Mouse (Mus musculus) stomach, embryonic 15.5 days (tissue): ENCODE results near the gene Tbxas1. TPM values are rescaled to one million over a fixed set of nuclear protein-coding genes. Genes with fewer than 3 reads are reported as not detected.

Experiments used
- ATAC-seq: fragments of 200-750 bp; cut with Nextera tagmentation; 2 replicates; pipeline ENCODE4 v1.8.0; 2017; ENCODE audit warnings: low read depth, moderate number of reproducible peaks, moderate TSS enrichment; ENCODE audit not compliant: insufficient read depth, low FRiP score
- H3K27ac ChIP-seq: fragments of 300-500 bp; sonication (generic); 2 replicates; pipeline ENCODE4 v1.5.1; 2015; ENCODE audit warnings: mild to moderate bottlenecking, inconsistent platforms
- H3K27me3 ChIP-seq: fragments of 300-500 bp; sonication (generic); replicated peaks from 2 replicates; pipeline ENCODE4 v1.6.1; 2015; ENCODE audit warnings: inconsistent platforms
- H3K36me3 ChIP-seq: fragments of 300-500 bp; sonication (generic); 2 replicates; pipeline ENCODE4 v1.6.1; 2015; ENCODE audit warnings: inconsistent platforms
- H3K4me1 ChIP-seq: fragments of 300-500 bp; sonication (generic); 2 replicates; pipeline ENCODE4 v1.6.1; 2015; ENCODE audit warnings: inconsistent platforms
- H3K4me2 ChIP-seq: fragments of 300-500 bp; sonication (generic); 2 replicates; pipeline ENCODE4 v1.6.1; 2015; ENCODE audit warnings: mild to moderate bottlenecking, inconsistent platforms
- H3K4me3 ChIP-seq: fragments of 300-500 bp; sonication (generic); replicated peaks from 2 replicates; pipeline ENCODE4 v1.5.1; 2015; ENCODE audit warnings: inconsistent platforms
- H3K9ac ChIP-seq: fragments of 300-500 bp; sonication (generic); 2 replicates; pipeline ENCODE4 v1.6.1; 2015; ENCODE audit warnings: inconsistent platforms
- H3K9me3 ChIP-seq: fragments of 300-500 bp; sonication (generic); 2 replicates; pipeline ENCODE4 v1.6.1; 2016; ENCODE audit warnings: inconsistent platforms
- WGBS: fragments of 180-500 bp; shearing (Covaris S2); methylation state at CpG from one replicate; pipeline ENCODE4 v1.1.7; 2015; 5-methylcytosine and 5-hydroxymethylcytosine counted together
- polyA plus RNA-seq: library from polyadenylated mRNA; unstranded; fragments of >200 nt; fragmentation: Nextera tagmentation; extraction: Ambion mirVana; gene quantifications from 2 replicates; pipeline ENCODE4 v1.2.1, GENCODE M21; 2015

Tbxas1 gene
- polyA plus RNA-seq, 1 experiment from 2014 or later: 3.4 TPM

DNA sequence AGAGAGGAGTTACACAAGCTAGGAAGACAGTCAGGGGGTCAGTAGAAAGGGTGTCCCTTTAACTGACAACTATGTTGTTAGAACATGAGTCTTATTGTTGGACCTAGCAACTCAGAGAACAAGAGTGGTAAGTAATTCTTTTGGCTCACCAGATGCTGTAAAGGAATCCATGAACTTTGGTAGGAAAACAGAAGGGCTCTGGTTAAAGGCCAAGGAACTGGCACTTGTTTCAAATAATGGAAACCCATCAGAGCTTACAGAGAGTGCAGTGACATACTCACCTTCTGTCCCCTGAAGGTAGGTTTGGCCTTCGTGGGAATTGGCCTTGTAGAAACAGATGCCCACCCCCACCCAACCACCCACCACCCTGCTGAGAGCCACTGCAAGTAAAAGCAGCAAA lies 97.6 kb downstream of the Tbxas1 start:
- no peak for ATAC-seq
- WGBS: 54% methylated on average over 1 of the region's 1 CpGs
- Histone ChIP-seq H3K9ac (no peak overlapping the region), H3K27me3 (no peaks in the 10 kb centered on the region), H3K36me3 (no peaks in the 10 kb centered on the region), H3K27ac (no peak overlapping the region), H3K9me3 (no peaks in the 10 kb centered on the region), H3K4me2 (no peak overlapping the region), H3K4me1 (no peaks in the 10 kb centered on the region), H3K4me3 (no peak overlapping the region)

DNA sequence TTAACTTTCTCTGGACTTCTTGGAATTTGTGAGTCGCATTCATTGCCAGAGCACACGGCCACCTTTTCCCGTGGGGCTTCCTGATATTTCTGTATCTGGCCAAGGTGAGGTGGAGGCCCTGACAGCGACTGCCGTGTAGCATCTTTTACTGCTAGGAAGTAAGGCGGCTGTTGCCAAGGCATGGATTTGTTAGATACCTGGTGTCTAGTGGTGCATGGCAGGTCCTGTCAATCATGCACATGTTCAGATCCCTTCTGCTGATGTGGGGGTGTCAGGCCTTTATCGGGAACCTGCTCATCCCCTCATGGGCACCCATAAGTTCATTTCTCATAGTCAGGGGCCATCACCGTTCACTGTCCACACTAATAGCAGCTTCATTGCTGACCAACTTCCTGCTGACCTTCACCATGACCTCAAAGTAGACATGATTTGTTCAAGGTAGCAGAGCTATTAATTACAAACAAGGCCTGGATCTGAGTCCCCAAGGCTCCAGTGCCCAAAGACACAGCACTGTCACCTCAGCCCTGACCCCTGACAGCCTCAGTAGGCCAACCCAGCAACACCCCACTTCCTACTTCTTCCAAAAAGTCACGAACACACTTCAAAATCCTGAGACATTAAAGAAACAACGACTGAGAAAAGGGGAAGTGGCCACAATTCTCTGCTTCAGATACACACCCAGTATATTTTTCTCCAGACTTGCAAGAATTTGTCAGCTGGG lies 98.4 kb downstream of the Tbxas1 start:
- Histone ChIP-seq H3K27ac (peak overlapping the region; percentile 6; the same call in 1 of the 2 replicates), H3K4me3 (no peak overlapping the region), H3K9ac (no peak overlapping the region), H3K27me3 (no peaks in the 10 kb centered on the region), H3K36me3 (no peaks in the 10 kb centered on the region), H3K4me1 (no peaks in the 10 kb centered on the region), H3K9me3 (no peaks in the 10 kb centered on the region), H3K4me2 (no peak overlapping the region)
- no peak for ATAC-seq
- 79% methylated on average over 10 of the region's 10 CpGs for WGBS

DNA sequence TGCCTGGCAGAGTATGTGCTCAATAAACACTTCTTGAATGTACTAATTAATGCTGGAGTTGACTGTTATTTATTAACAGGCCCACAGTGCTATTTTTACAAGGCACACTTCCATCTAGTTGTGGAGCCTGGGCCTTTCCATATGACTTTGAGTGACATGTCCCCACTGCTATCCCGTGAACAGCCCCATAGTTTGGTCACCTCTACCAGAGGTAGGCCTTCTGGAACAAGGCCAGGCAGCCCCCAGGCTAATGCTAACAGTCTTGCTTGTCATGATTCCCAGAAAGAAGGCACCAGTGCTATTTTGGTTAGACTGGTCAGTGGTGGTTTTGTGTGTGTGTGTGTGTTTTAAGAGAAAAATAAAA lies 98.9 kb downstream of the Tbxas1 start:
- H3K36me3 ChIP-seq: no peaks in the 10 kb centered on the region
- no peaks in the 10 kb centered on the region for H3K27me3 ChIP-seq
- 73% methylated on average over 1 of the region's 1 CpGs for whole genome bisulfite sequencing
- ATAC-seq: no peak
- no peaks in the 10 kb centered on the region for H3K9me3 ChIP-seq
- H3K9ac ChIP-seq: no peak overlapping the region
- peak overlapping the region; percentile 6; the same call in 1 of the 2 replicates for H3K27ac ChIP-seq
- H3K4me3 ChIP-seq: no peak overlapping the region
- H3K4me2 ChIP-seq: no peak overlapping the region
- no peaks in the 10 kb centered on the region for H3K4me1 ChIP-seq

DNA sequence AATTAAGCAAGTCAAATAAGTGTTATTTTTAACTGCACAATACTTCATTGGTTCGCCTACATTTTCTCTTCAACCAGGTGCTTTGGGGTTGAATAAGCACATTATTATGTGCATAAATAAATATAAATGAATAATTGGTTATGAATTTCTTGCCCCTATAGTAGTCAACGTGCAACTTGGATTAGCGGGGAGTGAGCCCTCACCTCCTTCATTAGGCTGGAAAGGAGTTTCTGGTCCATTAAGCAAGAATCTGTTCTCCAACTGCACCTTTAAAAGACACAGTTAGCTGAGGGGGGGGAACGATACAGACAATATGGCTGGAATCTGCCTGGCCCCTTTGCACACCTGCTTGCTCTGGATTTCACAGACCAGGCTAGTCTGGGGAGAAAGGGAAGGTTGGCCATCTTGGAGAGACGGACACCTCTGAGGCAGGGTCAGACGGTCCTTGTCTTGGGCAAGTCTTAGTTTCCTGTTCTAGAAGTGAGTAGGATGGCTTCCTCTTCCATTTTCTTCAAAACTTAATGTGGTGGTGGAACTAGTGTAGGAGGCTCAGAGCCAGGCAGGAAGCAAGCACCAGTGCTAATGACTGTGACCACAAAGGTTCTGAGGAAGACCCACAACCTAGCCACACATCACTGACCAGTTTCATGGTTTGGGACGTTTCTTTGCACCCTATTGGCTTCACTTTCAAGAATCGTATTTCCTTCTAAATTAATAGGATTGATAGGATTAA lies 99.5 kb downstream of the Tbxas1 start:
- ATAC-seq: no peak
- Histone ChIP-seq H3K27ac (0 out of 2 replicates have a peak overlapping the region, but pooled peaks have one; percentile 8), H3K4me3 (no peak overlapping the region), H3K27me3 (no peaks in the 10 kb centered on the region), H3K9me3 (no peaks in the 10 kb centered on the region), H3K4me2 (no peak overlapping the region), H3K9ac (no peak overlapping the region), H3K4me1 (no peaks in the 10 kb centered on the region), H3K36me3 (no peaks in the 10 kb centered on the region)
- WGBS: 86% methylated on average over 8 of the region's 8 CpGs

DNA sequence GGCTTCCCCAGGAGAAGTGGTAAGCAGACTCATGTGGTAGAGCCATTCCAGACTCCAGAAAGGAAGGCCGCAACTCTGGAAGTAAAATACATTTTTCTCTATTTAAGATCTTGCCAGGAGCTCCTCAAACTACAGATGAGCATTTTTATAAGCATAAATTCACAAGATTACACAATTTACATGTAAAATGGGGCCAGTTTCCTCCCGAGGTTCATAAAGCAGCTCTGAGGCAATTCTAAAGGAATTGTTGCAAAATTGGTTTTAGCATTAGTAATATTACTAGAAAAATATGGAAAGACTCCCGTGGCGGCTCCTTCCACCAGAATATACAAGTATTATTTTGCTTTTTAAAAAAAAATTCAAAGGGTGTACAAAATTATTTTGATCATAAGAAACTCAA lies 100.7 kb downstream of the Tbxas1 start:
- no peaks in the 10 kb centered on the region for H3K9me3 ChIP-seq
- no peaks in the 10 kb centered on the region for H3K4me1 ChIP-seq
- no peak for ATAC-seq
- no peak overlapping the region for H3K9ac ChIP-seq
- no peak overlapping the region for H3K4me2 ChIP-seq
- H3K36me3 ChIP-seq: no peaks in the 10 kb centered on the region
- no peak overlapping the region for H3K27ac ChIP-seq
- no peaks in the 10 kb centered on the region for H3K27me3 ChIP-seq
- 81% methylated on average over 4 of the region's 4 CpGs for WGBS
- no peak overlapping the region for H3K4me3 ChIP-seq

DNA sequence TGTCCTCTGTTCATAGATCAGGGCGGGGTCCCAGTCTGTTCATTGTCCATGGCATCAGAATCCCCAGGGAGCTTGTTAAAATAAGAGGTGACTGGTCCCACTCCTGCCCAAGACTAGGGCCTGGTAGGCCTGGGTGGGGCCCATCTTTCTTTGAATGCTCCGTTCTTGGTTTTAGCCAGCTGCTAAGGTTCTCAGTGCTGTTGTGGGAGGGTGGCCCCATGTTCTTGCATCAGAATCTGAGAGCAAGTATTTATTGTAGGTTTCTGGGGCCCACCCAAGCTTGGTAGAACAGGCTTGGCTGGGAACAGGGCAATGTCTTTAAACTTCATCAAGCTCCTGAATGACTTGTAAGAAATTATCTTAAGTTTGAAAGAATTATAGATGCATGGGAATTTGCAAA lies 101.2 kb downstream of the Tbxas1 start:
- H3K4me3 ChIP-seq: no peak overlapping the region
- 65% methylated on average over 2 of the region's 2 CpGs for WGBS
- H3K36me3 ChIP-seq: no peaks in the 10 kb centered on the region
- H3K9me3 ChIP-seq: no peaks in the 10 kb centered on the region
- no peak overlapping the region for H3K4me2 ChIP-seq
- H3K27me3 ChIP-seq: no peaks in the 10 kb centered on the region
- no peak for ATAC-seq
- H3K9ac ChIP-seq: no peak overlapping the region
- no peak overlapping the region for H3K27ac ChIP-seq
- H3K4me1 ChIP-seq: no peaks in the 10 kb centered on the region

DNA sequence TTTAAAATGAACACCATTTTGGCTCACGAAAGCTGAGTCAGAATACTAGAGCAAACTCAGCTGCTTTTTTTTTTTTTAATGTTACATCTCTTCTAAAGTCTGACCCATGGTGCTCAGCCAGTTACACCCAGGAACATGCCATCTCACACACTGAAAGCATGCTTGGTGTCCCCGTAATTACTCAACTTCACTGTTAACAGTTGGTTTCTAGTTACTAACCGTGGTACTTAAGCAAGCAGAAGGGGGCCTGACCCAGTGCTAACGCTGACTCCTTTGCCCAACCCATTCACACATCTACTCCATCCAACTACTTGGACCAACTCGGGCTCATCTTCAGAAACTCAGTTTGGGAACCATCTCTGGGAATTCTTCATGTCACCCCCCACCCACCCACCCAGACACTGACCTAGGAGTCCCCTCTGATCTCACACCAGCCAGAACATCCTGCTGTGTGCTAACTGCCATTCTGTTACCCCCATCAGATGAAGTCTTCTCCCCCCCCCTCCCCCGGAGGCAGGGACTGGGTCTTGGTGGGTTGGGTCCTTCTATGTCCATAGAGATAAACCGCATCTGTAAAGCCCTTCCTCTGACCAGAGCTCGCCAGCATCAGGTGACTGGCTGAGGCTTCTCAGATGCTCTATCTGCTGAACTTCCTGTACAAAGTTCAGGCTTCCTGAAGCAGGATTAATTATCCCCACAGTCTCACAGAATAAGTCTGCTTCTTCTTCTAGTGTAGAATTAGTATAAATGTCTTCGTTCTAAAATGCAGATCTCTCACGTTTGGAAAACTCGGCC lies 105.9 kb downstream of the Tbxas1 start:
- Histone ChIP-seq H3K27me3 (no peaks in the 10 kb centered on the region), H3K4me2 (no peak overlapping the region), H3K27ac (no peak overlapping the region), H3K4me1 (no peaks in the 10 kb centered on the region; the same call in 1 of the 2 replicates), H3K36me3 (no peaks in the 10 kb centered on the region), H3K4me3 (no peak overlapping the region), H3K9me3 (no peaks in the 10 kb centered on the region), H3K9ac (no peak overlapping the region)
- 54% methylated on average over 11 of the region's 11 CpGs for WGBS
- no peak for ATAC-seq

DNA sequence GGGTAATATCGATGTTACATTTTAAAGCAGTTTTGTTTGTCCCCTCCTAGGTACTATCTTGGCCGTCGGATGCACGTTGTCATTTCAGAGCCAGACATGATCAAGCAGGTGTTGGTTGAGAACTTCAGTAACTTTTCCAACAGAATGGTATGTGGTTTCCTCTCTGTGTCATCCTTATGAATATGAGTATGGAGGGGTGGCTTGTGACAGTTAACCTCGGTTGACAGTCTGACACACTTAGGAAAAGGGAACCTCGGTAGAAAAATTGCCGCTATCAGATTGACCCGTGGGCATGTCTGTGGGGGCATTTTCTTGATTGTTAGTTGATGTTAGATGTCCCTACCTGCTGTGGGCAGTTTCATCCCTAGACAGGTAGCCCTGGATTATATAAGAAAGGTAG lies 106.9 kb downstream of the Tbxas1 start:
- no peaks in the 10 kb centered on the region for H3K27me3 ChIP-seq
- H3K36me3 ChIP-seq: no peaks in the 10 kb centered on the region
- no peak overlapping the region for H3K9ac ChIP-seq
- 87% methylated on average over 8 of the region's 8 CpGs for WGBS
- no peak overlapping the region for H3K27ac ChIP-seq
- H3K4me2 ChIP-seq: no peak overlapping the region
- H3K9me3 ChIP-seq: no peaks in the 10 kb centered on the region
- no peaks in the 10 kb centered on the region; the same call in 1 of the 2 replicates for H3K4me1 ChIP-seq
- no peak overlapping the region for H3K4me3 ChIP-seq
- ATAC-seq: no peak

DNA sequence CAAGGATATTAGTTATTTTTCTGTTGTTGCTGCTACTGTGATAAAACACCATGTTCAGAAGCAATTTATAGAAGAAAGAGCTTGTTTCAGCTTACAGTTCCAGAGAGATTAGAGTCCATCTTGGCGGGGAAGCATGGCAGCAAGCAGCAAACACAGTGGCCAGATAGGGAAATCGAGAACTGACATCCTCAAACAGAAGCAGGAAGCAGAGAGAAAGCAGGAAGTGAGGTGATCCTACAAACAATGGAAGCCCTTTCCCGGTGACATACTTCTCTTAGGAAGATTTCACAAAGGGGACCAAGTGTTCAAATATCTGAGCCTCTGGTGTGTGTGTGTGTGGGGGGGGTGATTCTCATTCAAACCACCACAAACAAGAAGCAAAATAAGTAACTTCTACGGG lies 107.5 kb downstream of the Tbxas1 start:
- no peak overlapping the region for H3K4me3 ChIP-seq
- ATAC-seq: no peak
- WGBS: 74% methylated on average over 4 of the region's 4 CpGs
- no peaks in the 10 kb centered on the region for H3K27me3 ChIP-seq
- H3K27ac ChIP-seq: no peak overlapping the region
- H3K9me3 ChIP-seq: no peaks in the 10 kb centered on the region
- no peak overlapping the region for H3K9ac ChIP-seq
- no peaks in the 10 kb centered on the region for H3K36me3 ChIP-seq
- H3K4me2 ChIP-seq: no peak overlapping the region
- no peaks in the 10 kb centered on the region; the same call in 1 of the 2 replicates for H3K4me1 ChIP-seq

DNA sequence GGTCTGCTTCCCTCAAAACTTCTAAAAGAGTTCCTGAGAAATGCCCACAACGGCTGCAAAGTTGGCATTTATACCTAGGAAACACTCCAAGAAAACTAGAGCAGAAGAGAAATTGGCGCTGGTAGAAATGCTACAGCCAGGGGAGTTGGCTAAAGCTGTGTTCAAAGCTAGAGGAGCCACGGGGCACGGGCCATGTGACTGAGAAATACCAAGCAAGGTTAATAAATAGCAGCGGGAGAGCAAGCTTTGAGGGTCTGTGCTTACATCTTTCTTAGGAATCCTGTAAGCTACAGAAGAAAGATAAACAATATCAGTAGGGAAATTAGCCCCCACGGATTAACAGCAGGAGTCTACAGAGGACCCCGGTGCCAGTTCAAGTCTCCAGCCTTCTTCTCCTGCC lies 107.9 kb downstream of the Tbxas1 start:
- Histone ChIP-seq H3K36me3 (no peaks in the 10 kb centered on the region), H3K4me3 (no peak overlapping the region), H3K27ac (no peak overlapping the region), H3K9me3 (no peaks in the 10 kb centered on the region), H3K9ac (no peak overlapping the region), H3K4me2 (no peak overlapping the region), H3K4me1 (no peaks in the 10 kb centered on the region; the same call in 1 of the 2 replicates), H3K27me3 (no peaks in the 10 kb centered on the region)
- no peak for ATAC-seq
- WGBS: 40% methylated on average over 7 of the region's 7 CpGs

DNA sequence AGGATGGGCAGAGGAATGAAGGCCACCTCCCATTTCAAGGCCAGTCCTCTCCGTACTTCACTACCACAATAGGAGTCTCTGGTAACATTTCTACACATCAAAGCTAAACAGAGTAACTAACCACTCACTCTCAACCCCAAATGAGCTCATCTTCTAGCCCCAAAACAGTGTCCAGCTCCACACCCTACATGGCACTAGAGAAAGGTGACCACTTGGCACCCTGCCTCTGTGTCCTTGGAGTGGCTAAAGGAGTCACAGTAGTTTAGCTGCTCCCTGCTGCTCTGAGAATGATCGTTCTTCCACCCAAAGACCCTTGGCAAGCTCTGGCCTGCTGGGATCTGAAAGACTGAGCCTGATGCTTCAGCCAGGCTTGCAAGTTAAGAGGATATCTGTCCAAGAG lies 109.4 kb downstream of the Tbxas1 start:
- Histone ChIP-seq H3K36me3 (no peaks in the 10 kb centered on the region), H3K9me3 (no peaks in the 10 kb centered on the region), H3K27ac (no peak overlapping the region), H3K4me1 (no peaks in the 10 kb centered on the region; the same call in 1 of the 2 replicates), H3K27me3 (no peaks in the 10 kb centered on the region), H3K9ac (no peak overlapping the region), H3K4me3 (no peak overlapping the region), H3K4me2 (no peak overlapping the region)
- no peak for ATAC-seq
- 93% methylated on average over 2 of the region's 2 CpGs for WGBS

DNA sequence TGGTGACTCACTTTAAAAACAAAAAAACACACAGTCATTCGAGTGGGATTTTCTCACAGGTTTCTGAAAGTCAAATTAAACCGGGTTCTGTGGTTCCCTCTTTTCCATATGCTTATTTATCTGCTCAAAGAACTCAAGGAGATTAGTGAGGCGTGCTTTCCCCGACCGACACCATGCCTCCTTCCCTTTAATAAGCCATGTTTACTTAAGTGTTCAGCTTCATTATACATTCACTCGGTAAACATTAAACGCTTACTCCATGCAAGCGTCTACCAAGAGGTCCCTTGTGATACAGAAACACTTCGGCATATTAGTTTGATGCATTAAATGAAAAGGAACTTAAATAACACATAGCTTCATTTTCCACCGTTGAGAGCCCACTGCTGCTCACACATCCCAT lies 111.4 kb downstream of the Tbxas1 start:
- WGBS: 40% methylated on average over 10 of the region's 10 CpGs
- H3K27ac ChIP-seq: no peak overlapping the region
- ATAC-seq: no peak; the same call in 1 of the 2 replicates
- no peak overlapping the region for H3K9ac ChIP-seq
- H3K4me2 ChIP-seq: no peak overlapping the region
- no peaks in the 10 kb centered on the region for H3K36me3 ChIP-seq
- no peak overlapping the region for H3K4me3 ChIP-seq
- no peaks in the 10 kb centered on the region for H3K27me3 ChIP-seq
- no peaks in the 10 kb centered on the region for H3K9me3 ChIP-seq
- peaks cover 2% of the 10 kb centered on the region; the same call in 1 of the 2 replicates for H3K4me1 ChIP-seq
